Mouse (Mus musculus): ENCODE results near the gene Tmx2. TPM values are rescaled to one million over a fixed set of nuclear protein-coding genes. Genes with fewer than 3 reads are reported as not detected.
A peak's percentile ranks its signal among the peaks of the same experiment; 100 is the strongest.

Gene Tmx2
- polyA plus RNA-seq, 1 experiment from 2014 or later, result 163 TPM

GRCm38 (mm10) chr2:84649674-84650073, 29.3 kb downstream of the Tmx2 start:
- 0% methylated on average over 10 of the region's 10 CpGs for WGBS
- Histone ChIP-seq H3K4me3 (ENCODE audit: low read length) (peak overlapping the region; percentile 69), H3K4me1 (ENCODE audit: control insufficient read depth, insufficient read depth, low read length) (0 out of 2 replicates have a peak, but pooled peaks cover 12% of the 10 kb centered on the region), H3K4me2 (ENCODE audit: low read depth, low read length) (peak overlapping the region; percentile 52), H3K36me3 (ENCODE audit: control insufficient read depth, insufficient read depth, low read length) (no peaks in the 10 kb centered on the region), H3K27me3 (replicated peaks; ENCODE audit: control insufficient read depth, insufficient read depth, low read length) (no peaks in the 10 kb centered on the region), H3K27ac (ENCODE audit: low read length) (peak overlapping the region; percentile 90), H3K9ac (ENCODE audit: low read depth, low read length) (peak overlapping the region; percentile 80), H3K9me3 (ENCODE audit: control insufficient read depth, low read length) (no peaks in the 10 kb centered on the region)
- ATAC-seq, result peak; percentile 51; the same call in 1 of the 2 replicates

- H3K4me1 ChIP-seq (ENCODE audit: control insufficient read depth, insufficient read depth, low read length), result peaks cover 17% of the 10 kb centered on the region; the same call in 1 of the 2 replicates
- ATAC-seq, result no peak
- H3K9ac ChIP-seq (ENCODE audit: low read depth, low read length), result peak overlapping the region; percentile 62
- no peaks in the 10 kb centered on the region for H3K27me3 ChIP-seq (replicated peaks; ENCODE audit: control insufficient read depth, insufficient read depth, low read length)
- H3K4me2 ChIP-seq (ENCODE audit: low read depth, low read length), result peak overlapping the region; percentile 68
- H3K27ac ChIP-seq (ENCODE audit: low read length), result no peak overlapping the region
- no peaks in the 10 kb centered on the region for H3K9me3 ChIP-seq (ENCODE audit: control insufficient read depth, low read length)
- no peaks in the 10 kb centered on the region for H3K36me3 ChIP-seq (ENCODE audit: control insufficient read depth, insufficient read depth, low read length)
- WGBS, result 18% methylated on average over 6 of the region's 6 CpGs
- peak overlapping the region; percentile 51 for H3K4me3 ChIP-seq (ENCODE audit: low read length)
These were observed 30.6 kb downstream of the Tmx2 start for GRCm38 (mm10) chr2:84648369-84648768.

- Histone ChIP-seq H3K4me2 (ENCODE audit: low read depth, low read length) (peak overlapping the region; percentile 68), H3K27ac (ENCODE audit: low read length) (no peak overlapping the region), H3K36me3 (ENCODE audit: control insufficient read depth, insufficient read depth, low read length) (no peaks in the 10 kb centered on the region), H3K9me3 (ENCODE audit: control insufficient read depth, low read length) (no peaks in the 10 kb centered on the region), H3K4me1 (ENCODE audit: control insufficient read depth, insufficient read depth, low read length) (peaks cover 22% of the 10 kb centered on the region), H3K4me3 (ENCODE audit: low read length) (peak overlapping the region; percentile 25), H3K27me3 (replicated peaks; ENCODE audit: control insufficient read depth, insufficient read depth, low read length) (no peaks in the 10 kb centered on the region), H3K9ac (ENCODE audit: low read depth, low read length) (peak overlapping the region; percentile 14; the same call in 1 of the 2 replicates)
- ATAC-seq, result no peak
- 79% methylated on average over 6 of the region's 6 CpGs for WGBS
These were observed 31.8 kb downstream of the Tmx2 start for GRCm38 (mm10) chr2:84647051-84647568.

- no peak overlapping the region for H3K27ac ChIP-seq (ENCODE audit: low read length)
- no peaks in the 10 kb centered on the region for H3K36me3 ChIP-seq (ENCODE audit: control insufficient read depth, insufficient read depth, low read length)
- no peak overlapping the region for H3K4me3 ChIP-seq (ENCODE audit: low read length)
- WGBS, result 60% methylated on average over 1 of the region's 1 CpGs
- ATAC-seq, result no peak
- no peaks in the 10 kb centered on the region for H3K9me3 ChIP-seq (ENCODE audit: control insufficient read depth, low read length)
- H3K4me2 ChIP-seq (ENCODE audit: low read depth, low read length), result no peak overlapping the region
- H3K4me1 ChIP-seq (ENCODE audit: control insufficient read depth, insufficient read depth, low read length), result peaks cover 31% of the 10 kb centered on the region
- H3K27me3 ChIP-seq (replicated peaks; ENCODE audit: control insufficient read depth, insufficient read depth, low read length), result no peaks in the 10 kb centered on the region
- no peak overlapping the region for H3K9ac ChIP-seq (ENCODE audit: low read depth, low read length)
These were observed 32.8 kb downstream of the Tmx2 start for GRCm38 (mm10) chr2:84646138-84646537.

GRCm38 (mm10) chr2:84640833-84641232, 38.1 kb downstream of the Tmx2 start:
- Histone ChIP-seq H3K27me3 (replicated peaks; ENCODE audit: control insufficient read depth, insufficient read depth, low read length) (no peaks in the 10 kb centered on the region), H3K9me3 (ENCODE audit: control insufficient read depth, low read length) (no peaks in the 10 kb centered on the region), H3K4me1 (ENCODE audit: control insufficient read depth, insufficient read depth, low read length) (peaks cover 63% of the 10 kb centered on the region), H3K27ac (ENCODE audit: low read length) (no peak overlapping the region), H3K4me3 (ENCODE audit: low read length) (no peak overlapping the region), H3K36me3 (ENCODE audit: control insufficient read depth, insufficient read depth, low read length) (no peaks in the 10 kb centered on the region), H3K9ac (ENCODE audit: low read depth, low read length) (no peak overlapping the region), H3K4me2 (ENCODE audit: low read depth, low read length) (no peak overlapping the region)
- no peak for ATAC-seq

GRCm38 (mm10) chr2:84638428-84639220, 40.3 kb downstream of the Tmx2 start:
- no peaks in the 10 kb centered on the region for H3K27me3 ChIP-seq (replicated peaks; ENCODE audit: control insufficient read depth, insufficient read depth, low read length)
- WGBS, result 40% methylated on average over 5 of the region's 5 CpGs
- H3K9ac ChIP-seq (ENCODE audit: low read depth, low read length), result no peak overlapping the region
- peaks cover 74% of the 10 kb centered on the region for H3K4me1 ChIP-seq (ENCODE audit: control insufficient read depth, insufficient read depth, low read length)
- no peak for ATAC-seq
- peak overlapping the region; percentile 98 for H3K27ac ChIP-seq (ENCODE audit: low read length)
- no peaks in the 10 kb centered on the region for H3K9me3 ChIP-seq (ENCODE audit: control insufficient read depth, low read length)
- H3K4me3 ChIP-seq (ENCODE audit: low read length), result no peak overlapping the region
- H3K36me3 ChIP-seq (ENCODE audit: control insufficient read depth, insufficient read depth, low read length), result no peaks in the 10 kb centered on the region
- peak overlapping the region; percentile 59; the same call in 1 of the 2 replicates for H3K4me2 ChIP-seq (ENCODE audit: low read depth, low read length)

- peak overlapping the region; percentile 98 for H3K27ac ChIP-seq (ENCODE audit: low read length)
- H3K9me3 ChIP-seq (ENCODE audit: control insufficient read depth, low read length), result no peaks in the 10 kb centered on the region
- 19% methylated on average over 7 of the region's 7 CpGs for WGBS
- H3K27me3 ChIP-seq (replicated peaks; ENCODE audit: control insufficient read depth, insufficient read depth, low read length), result no peaks in the 10 kb centered on the region
- peak overlapping the region; percentile 20; the same call in 1 of the 2 replicates for H3K9ac ChIP-seq (ENCODE audit: low read depth, low read length)
- H3K4me3 ChIP-seq (ENCODE audit: low read length), result no peak overlapping the region; the same call in 1 of the 2 replicates
- H3K36me3 ChIP-seq (ENCODE audit: control insufficient read depth, insufficient read depth, low read length), result no peaks in the 10 kb centered on the region
- H3K4me2 ChIP-seq (ENCODE audit: low read depth, low read length), result peak overlapping the region; percentile 59
- no peak for ATAC-seq
- H3K4me1 ChIP-seq (ENCODE audit: control insufficient read depth, insufficient read depth, low read length), result peaks cover 75% of the 10 kb centered on the region
These were observed 41.3 kb downstream of the Tmx2 start for GRCm38 (mm10) chr2:84637452-84638165.

- 11% methylated on average over 8 of the region's 8 CpGs for WGBS
- Histone ChIP-seq H3K4me1 (ENCODE audit: control insufficient read depth, insufficient read depth, low read length) (peaks cover 73% of the 10 kb centered on the region), H3K27me3 (replicated peaks; ENCODE audit: control insufficient read depth, insufficient read depth, low read length) (no peaks in the 10 kb centered on the region), H3K4me3 (ENCODE audit: low read length) (peak overlapping the region; percentile 31), H3K27ac (ENCODE audit: low read length) (peak overlapping the region; percentile 98), H3K9me3 (ENCODE audit: control insufficient read depth, low read length) (no peaks in the 10 kb centered on the region), H3K36me3 (ENCODE audit: control insufficient read depth, insufficient read depth, low read length) (no peaks in the 10 kb centered on the region), H3K9ac (ENCODE audit: low read depth, low read length) (peak overlapping the region; percentile 57), H3K4me2 (ENCODE audit: low read depth, low read length) (peak overlapping the region; percentile 59)
- peak; percentile 84 for ATAC-seq
These were observed 42.7 kb downstream of the Tmx2 start for GRCm38 (mm10) chr2:84636231-84636741.

GRCm38 (mm10) chr2:84635611-84636010, 43.3 kb downstream of the Tmx2 start:
- Histone ChIP-seq H3K4me1 (ENCODE audit: control insufficient read depth, insufficient read depth, low read length) (peaks cover 68% of the 10 kb centered on the region), H3K4me3 (ENCODE audit: low read length) (peak overlapping the region; percentile 31)
- peak; percentile 92 for ATAC-seq

More at GRCm38 (mm10) chr2:84635611-84636010, 43.3 kb downstream of the Tmx2 start:
- Histone ChIP-seq H3K27ac (ENCODE audit: low read length) (peak overlapping the region; percentile 98), H3K9me3 (ENCODE audit: control insufficient read depth, low read length) (no peaks in the 10 kb centered on the region), H3K27me3 (replicated peaks; ENCODE audit: control insufficient read depth, insufficient read depth, low read length) (no peaks in the 10 kb centered on the region), H3K36me3 (ENCODE audit: control insufficient read depth, insufficient read depth, low read length) (no peaks in the 10 kb centered on the region), H3K9ac (ENCODE audit: low read depth, low read length) (peak overlapping the region; percentile 63), H3K4me2 (ENCODE audit: low read depth, low read length) (peak overlapping the region; percentile 59)
- 0% methylated on average over 2 of the region's 2 CpGs for WGBS

Data from intestine, embryonic 16.5 days (tissue).